ENCODE assay signal across 15 mouse cellular contexts in the genomic region with DNA sequence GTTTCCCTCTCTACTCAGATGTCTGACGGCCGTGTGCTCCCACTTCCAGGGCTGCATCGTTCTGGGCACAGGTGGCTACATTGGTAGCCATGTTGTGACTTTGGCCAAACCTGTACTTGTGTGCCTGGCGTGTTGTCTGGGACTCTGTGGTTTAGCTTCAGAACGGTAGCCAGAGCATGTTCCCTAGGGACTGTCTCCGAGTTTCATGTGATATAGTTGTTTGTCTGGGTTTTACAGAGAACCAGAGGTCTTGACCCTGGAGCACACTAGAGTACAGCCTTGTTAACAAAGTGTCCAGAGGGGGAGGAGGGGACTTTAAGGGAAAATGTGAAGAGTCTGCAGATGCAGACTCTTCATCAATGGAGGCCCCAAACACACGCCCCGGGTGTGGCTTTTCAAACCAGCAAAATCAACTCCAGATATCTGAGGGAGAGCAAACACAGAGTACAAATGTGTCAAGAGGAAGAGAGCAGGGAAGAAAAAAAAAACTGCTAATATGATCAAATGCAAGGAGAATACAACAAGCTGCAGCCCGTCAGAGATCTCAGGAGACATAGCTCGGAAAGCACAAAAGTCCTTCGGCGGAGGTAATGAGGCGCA.
DNase-seq lines count a peak whose midpoint lies in the region; ATAC-seq and TF ChIP-seq lines count a peak whose summit lies in the region.
"Had no signal": no experiment of that assay in that cellular context is flagged by ENCODE, and none has a peak within 500 bp of the region (broad histone marks: within the 10 kb centered on the region; RNA-seq: fewer than 3 reads in every experiment).

No protein-coding gene starts in this region.

- H3K27me3 ChIP-seq in liver, postnatal 0 days (ENCODE audit: insufficient read depth, low read length): no peaks in the 10 kb centered on the region
- H3K27me3 ChIP-seq in embryonic facial prominence, embryonic 10.5 days (replicated peaks; ENCODE audit: low read depth, poor library complexity, severe bottlenecking): peaks cover 17% of the 10 kb centered on the region
- H3K27me3 ChIP-seq in liver, embryonic 13.5 days: no peaks in the 10 kb centered on the region
- H3K27me3 ChIP-seq: forebrain, embryonic 13.5 days; Patski had no signal

- H3K4me3 ChIP-seq in liver, postnatal 0 days (ENCODE audit: low read depth, low read length): no peak overlapping the region
- H3K4me3 ChIP-seq in embryonic facial prominence, embryonic 10.5 days: no peak overlapping the region
- no peak overlapping the region for H3K4me3 ChIP-seq in liver, embryonic 13.5 days (replicated peaks)
- H3K4me3 ChIP-seq: forebrain, embryonic 13.5 days; myocyte had no signal

- ATAC-seq in liver, postnatal 0 days: no peak
- peak; percentile 58; the same call in 1 of the 2 replicates for ATAC-seq in liver, embryonic 13.5 days (ENCODE audit: low read depth)
- ATAC-seq: forebrain, embryonic 13.5 days; Patski had no signal

- no peak for TF ChIP-seq EP300 in liver, postnatal 0 days (IDR thresholded peaks at IDR 0.05; ENCODE audit: low read depth)

- WGBS in liver, postnatal 0 days (ENCODE audit: insufficient replicate concordance): 66% methylated on average over 13 of the region's 13 CpGs
- 34% methylated on average over 13 of the region's 13 CpGs for WGBS in embryonic facial prominence, embryonic 10.5 days
- 68% methylated on average over 13 of the region's 13 CpGs for WGBS in liver, embryonic 13.5 days (ENCODE audit: insufficient replicate concordance)

- H3K9ac ChIP-seq in liver, postnatal 0 days (replicated peaks): no peak overlapping the region
- H3K9ac ChIP-seq in liver, embryonic 13.5 days: no peak overlapping the region
- H3K9ac ChIP-seq: forebrain, embryonic 13.5 days had no signal

- H3K27ac ChIP-seq in liver, postnatal 0 days (ENCODE audit: low read depth): no peak overlapping the region
- peak overlapping the region; percentile 80 for H3K27ac ChIP-seq in embryonic facial prominence, embryonic 10.5 days (replicated peaks)
- no peak overlapping the region for H3K27ac ChIP-seq in liver, embryonic 13.5 days
- H3K27ac ChIP-seq: forebrain, embryonic 13.5 days had no signal

- no peak overlapping the region for H3K4me2 ChIP-seq in liver, postnatal 0 days (ENCODE audit: low read depth, low read length)
- no peak overlapping the region for H3K4me2 ChIP-seq in liver, embryonic 13.5 days
- H3K4me2 ChIP-seq: forebrain, embryonic 13.5 days had no signal

- H3K9me3 ChIP-seq in liver, postnatal 0 days (ENCODE audit: low read length): no peaks in the 10 kb centered on the region
- no peaks in the 10 kb centered on the region for H3K9me3 ChIP-seq in embryonic facial prominence, embryonic 10.5 days
- no peaks in the 10 kb centered on the region for H3K9me3 ChIP-seq in liver, embryonic 13.5 days (replicated peaks)
- H3K9me3 ChIP-seq: forebrain, embryonic 13.5 days had no signal

- no peaks in the 10 kb centered on the region for H3K36me3 ChIP-seq in liver, postnatal 0 days (replicated peaks; ENCODE audit: insufficient read depth, low read length)
- H3K36me3 ChIP-seq in embryonic facial prominence, embryonic 10.5 days (replicated peaks): no peaks in the 10 kb centered on the region
- no peaks in the 10 kb centered on the region for H3K36me3 ChIP-seq in liver, embryonic 13.5 days

- peak; percentile 37 for DNase-seq in gastrocnemius, postnatal 25 days
- DNase-seq in gastrocnemius, postnatal 10 days: no peak
- DNase-seq in liver: peak; percentile 33
- no peak for DNase-seq in liver, postnatal 0 days
- peak; percentile 31 for DNase-seq in embryonic facial prominence, embryonic 10.5 days (ENCODE audit: low spot score)
- no peak for DNase-seq in liver, embryonic 13.5 days
- no peak for DNase-seq in urinary bladder, postnatal 25 days (ENCODE audit: low spot score)
- no peak for DNase-seq in layer of hippocampus, postnatal 36 days
- DNase-seq: adrenal gland, postnatal 25 days; cerebellum, adult 9-10 months; kidney, adult 2 months; retina, postnatal 1 day had no signal

- H3K4me1 ChIP-seq in liver, postnatal 0 days (ENCODE audit: insufficient read depth): peaks cover 4% of the 10 kb centered on the region
- H3K4me1 ChIP-seq in embryonic facial prominence, embryonic 10.5 days: peaks cover 46% of the 10 kb centered on the region
- peaks cover 36% of the 10 kb centered on the region for H3K4me1 ChIP-seq in liver, embryonic 13.5 days (replicated peaks)

- no peak for TF ChIP-seq CTCF in liver, postnatal 0 days (IDR thresholded peaks at IDR 0.05; ENCODE audit: low read depth)

Comparison
In these comparisons a context has a peak if more than half of its experiments do, and no peak if none do; other contexts are left out.
1. DNase-seq: peak in gastrocnemius, postnatal 25 days (single experiment), liver (single experiment) and embryonic facial prominence, embryonic 10.5 days (single experiment); none in gastrocnemius, postnatal 10 days (single experiment), liver, postnatal 0 days (single experiment), liver, embryonic 13.5 days (single experiment), urinary bladder, postnatal 25 days (single experiment) and layer of hippocampus, postnatal 36 days (0 of 2).